Mouse (Mus musculus) retina, postnatal 1 day (tissue): ENCODE measurements around the gene Gm21693.
"Not testable (repeated sequence)": the region's sequence is repeated elsewhere in the genome, so short reads cannot be mapped to it uniquely, and the experiment has no call there.

Experiments used
- DNase-seq: peaks from one replicate; pipeline ENCODE4 v3.0.0-alpha.2; 2012

Gm21693 gene

GRCm38 (mm10) chrY:3345229-3345628 lies at the start of gene Gm21693:
TSS of gene Gm21693 (minus strand) at chrY:3345329.
- not testable (repeated sequence) for DNase-seq

- DNase-seq, result not testable (repeated sequence)
These were observed 4.5 kb downstream of the Gm21693 start for GRCm38 (mm10) chrY:3340661-3341060.

- DNase-seq, result not testable (repeated sequence)
These were observed 38.8 kb downstream of the Gm21693 start, which contains the start of gene Gm21677 for GRCm38 (mm10) chrY:3306349-3306748. TSS of gene Gm21677 (minus strand) at chrY:3306449.
